Mouse (Mus musculus): Measurements from ENCODE around the gene Vmn2r76. TPM values are rescaled to one million over a fixed set of nuclear protein-coding genes. Genes with fewer than 3 reads are reported as not detected.
"Not testable (repeated sequence)": the region's sequence is repeated elsewhere in the genome, so short reads cannot be mapped to it uniquely, and the experiment has no call there.

Gene Vmn2r76
- total RNA-seq (2014; rRNA removed), result not detected in 2 replicates
- not detected in 2 replicates for polyA plus RNA-seq (2015; fragmentation: Nextera tagmentation; extraction: Ambion mirVana)

- Histone ChIP-seq H3K4me2 (ENCODE audit: low read depth, low read length, poor library complexity, severe bottlenecking) (no peak within 1 kb of the TSS), H3K27ac (ENCODE audit: low read depth, low read length) (no peak within 1 kb of the TSS), H3K9me3 (ENCODE audit: low read length) (no peaks in the 10 kb centered on the region), H3K4me1 (ENCODE audit: insufficient read depth, low read length) (no peaks in the 10 kb centered on the region), H3K27me3 (ENCODE audit: insufficient read depth, low read length) (no peaks in the 10 kb centered on the region), H3K4me3 (ENCODE audit: low read depth, low read length) (no peak within 1 kb of the TSS), H3K36me3 (ENCODE audit: insufficient read depth, low read length) (no peaks in the 10 kb centered on the region), H3K9ac (replicated peaks; ENCODE audit: low read length, poor library complexity, severe bottlenecking) (no peak within 1 kb of the TSS)
- no peak for ATAC-seq (ENCODE audit: low FRiP score)
- DNase-seq (ENCODE audit: low spot score), result no peak
- WGBS, result 76% methylated on average over 1 of the region's 1 CpGs
- no peak for TF ChIP-seq CTCF (IDR thresholded peaks at IDR 0.05)
Measured at GRCm38 (mm10) chr7:86246208-86246607, at the start of gene Vmn2r76. Gene Vmn2r76, minus strand, starts transcription at chr7:86246308.

- Histone ChIP-seq H3K27me3 (ENCODE audit: insufficient read depth, low read length) (no peaks in the 10 kb centered on the region), H3K9me3 (ENCODE audit: low read length) (no peaks in the 10 kb centered on the region), H3K4me2 (ENCODE audit: low read depth, low read length, poor library complexity, severe bottlenecking) (no peak within 1 kb of the TSS), H3K27ac (ENCODE audit: low read depth, low read length) (no peak within 1 kb of the TSS), H3K9ac (replicated peaks; ENCODE audit: low read length, poor library complexity, severe bottlenecking) (no peak within 1 kb of the TSS), H3K4me1 (ENCODE audit: insufficient read depth, low read length) (no peaks in the 10 kb centered on the region), H3K36me3 (ENCODE audit: insufficient read depth, low read length) (no peaks in the 10 kb centered on the region), H3K4me3 (ENCODE audit: low read depth, low read length) (no peak within 1 kb of the TSS)
- no peak for ATAC-seq (ENCODE audit: low FRiP score)
- no peak for DNase-seq (ENCODE audit: low spot score)
- TF ChIP-seq CTCF (IDR thresholded peaks at IDR 0.05), result no peak
- WGBS, result 74% methylated on average over 1 of the region's 1 CpGs
Measured at GRCm38 (mm10) chr7:86277072-86277471, 31.0 kb upstream of the Vmn2r76 start, which contains the start of gene Olfr310. Gene Olfr310, minus strand, starts transcription at chr7:86277172.

- Histone ChIP-seq H3K4me1 (ENCODE audit: insufficient read depth, low read length) (no peaks in the 10 kb centered on the region), H3K27ac (ENCODE audit: low read depth, low read length) (no peak overlapping the region), H3K9ac (replicated peaks; ENCODE audit: low read length, poor library complexity, severe bottlenecking) (no peak overlapping the region), H3K27me3 (ENCODE audit: insufficient read depth, low read length) (no peaks in the 10 kb centered on the region), H3K36me3 (ENCODE audit: insufficient read depth, low read length) (no peaks in the 10 kb centered on the region), H3K9me3 (ENCODE audit: low read length) (no peaks in the 10 kb centered on the region), H3K4me2 (ENCODE audit: low read depth, low read length, poor library complexity, severe bottlenecking) (no peak overlapping the region), H3K4me3 (ENCODE audit: low read depth, low read length) (no peak overlapping the region)
- TF ChIP-seq CTCF (IDR thresholded peaks at IDR 0.05), result peak; percentile 56
- DNase-seq (ENCODE audit: low spot score), result peak; percentile 15
- no peak for ATAC-seq (ENCODE audit: low FRiP score)
Measured at GRCm38 (mm10) chr7:86211345-86211744, 34.8 kb downstream of the Vmn2r76 start.

DNA sequence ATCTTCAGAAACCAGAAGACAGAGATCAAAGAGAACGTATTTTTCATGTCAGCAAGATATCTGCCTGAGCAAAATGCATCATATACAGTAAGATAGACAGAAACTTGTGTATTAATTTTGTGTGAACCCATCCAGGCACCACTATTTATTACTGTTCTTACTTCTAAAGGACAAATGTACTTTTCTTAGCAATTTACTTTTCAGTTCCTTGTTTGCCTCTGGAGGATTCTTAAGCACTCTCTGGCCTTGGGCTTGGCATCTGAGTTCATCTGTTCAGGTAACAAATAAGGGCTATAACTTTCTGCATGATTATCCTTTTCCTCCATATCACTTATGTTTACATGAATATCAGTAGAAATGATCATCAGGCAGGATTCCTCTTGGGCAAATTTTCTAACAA is 74.4 kb downstream of the Vmn2r76 start, which contains the start of gene Vmn2r75:
TSS of gene Vmn2r75 (minus strand) at position 101 of the 400 bp plus-strand sequence.
- ATAC-seq (ENCODE audit: low FRiP score); H3K27ac ChIP-seq (ENCODE audit: low read depth, low read length); H3K27me3 ChIP-seq (ENCODE audit: insufficient read depth, low read length); H3K4me2 ChIP-seq (ENCODE audit: low read depth, low read length, poor library complexity, severe bottlenecking); DNase-seq (ENCODE audit: low spot score); H3K36me3 ChIP-seq (ENCODE audit: insufficient read depth, low read length); H3K4me3 ChIP-seq (ENCODE audit: low read depth, low read length); H3K4me1 ChIP-seq (ENCODE audit: insufficient read depth, low read length); H3K9ac ChIP-seq (replicated peaks; ENCODE audit: low read length, poor library complexity, severe bottlenecking); H3K9me3 ChIP-seq (ENCODE audit: low read length): not testable (repeated sequence)
- WGBS, result 53% methylated on average over 1 of the region's 1 CpGs

Other genes starting within 250 kb of the Vmn2r76 start
- gene Vmn2r75, start 74.5 kb downstream of the Vmn2r76 start, total RNA-seq (2014; rRNA removed), result not detected in 2 replicates
- gene Vmn2r75, start 74.5 kb downstream of the Vmn2r76 start, polyA plus RNA-seq (2015; fragmentation: Nextera tagmentation; extraction: Ambion mirVana), result not detected in 2 replicates
- gene Olfr310, start 30.9 kb upstream of the Vmn2r76 start, total RNA-seq (2014; rRNA removed), result not detected in 2 replicates
- gene Olfr310, start 30.9 kb upstream of the Vmn2r76 start, polyA plus RNA-seq (2015; fragmentation: Nextera tagmentation; extraction: Ambion mirVana), result not detected in 2 replicates
- not detected in 2 replicates for gene Olfr309, start 67.4 kb upstream of the Vmn2r76 start, total RNA-seq (2014; rRNA removed)
- gene Olfr309, start 67.4 kb upstream of the Vmn2r76 start, polyA plus RNA-seq (2015; fragmentation: Nextera tagmentation; extraction: Ambion mirVana), result not detected in 2 replicates
- gene Olfr308, start 79.3 kb upstream of the Vmn2r76 start, total RNA-seq (2014; rRNA removed), result not detected in 2 replicates
- gene Olfr308, start 79.3 kb upstream of the Vmn2r76 start, polyA plus RNA-seq (2015; fragmentation: Nextera tagmentation; extraction: Ambion mirVana), result not detected in 2 replicates
- gene Olfr307, start 91.3 kb upstream of the Vmn2r76 start, total RNA-seq (2014; rRNA removed), result not detected in 2 replicates
- gene Olfr307, start 91.3 kb upstream of the Vmn2r76 start, polyA plus RNA-seq (2015; fragmentation: Nextera tagmentation; extraction: Ambion mirVana), result not detected in 2 replicates
- gene Olfr305, start 120.6 kb upstream of the Vmn2r76 start, total RNA-seq (2014; rRNA removed), result not detected in 2 replicates
- gene Olfr305, start 120.6 kb upstream of the Vmn2r76 start, polyA plus RNA-seq (2015; fragmentation: Nextera tagmentation; extraction: Ambion mirVana), result not detected in 2 replicates
- gene Olfr304, start 140.3 kb upstream of the Vmn2r76 start, total RNA-seq (2014; rRNA removed), result not detected in 2 replicates
- gene Olfr304, start 140.3 kb upstream of the Vmn2r76 start, polyA plus RNA-seq (2015; fragmentation: Nextera tagmentation; extraction: Ambion mirVana), result not detected in 2 replicates
- not detected in 2 replicates for gene Olfr303, start 151.5 kb upstream of the Vmn2r76 start, total RNA-seq (2014; rRNA removed)
- not detected in 2 replicates for gene Olfr303, start 151.5 kb upstream of the Vmn2r76 start, polyA plus RNA-seq (2015; fragmentation: Nextera tagmentation; extraction: Ambion mirVana)
- gene Olfr301, start 157.5 kb upstream of the Vmn2r76 start, total RNA-seq (2014; rRNA removed), result not detected in 2 replicates
- not detected in 2 replicates for gene Olfr301, start 157.5 kb upstream of the Vmn2r76 start, polyA plus RNA-seq (2015; fragmentation: Nextera tagmentation; extraction: Ambion mirVana)
- gene Olfr299, start 213.6 kb upstream of the Vmn2r76 start, total RNA-seq (2014; rRNA removed), result not detected in 2 replicates
- gene Olfr299, start 213.6 kb upstream of the Vmn2r76 start, polyA plus RNA-seq (2015; fragmentation: Nextera tagmentation; extraction: Ambion mirVana), result not detected in 2 replicates
- not detected in 2 replicates for gene Olfr298, start 246.2 kb upstream of the Vmn2r76 start, total RNA-seq (2014; rRNA removed)
- gene Olfr298, start 246.2 kb upstream of the Vmn2r76 start, polyA plus RNA-seq (2015; fragmentation: Nextera tagmentation; extraction: Ambion mirVana), result not detected in 2 replicates

All from midbrain, postnatal 0 days (tissue).